Mouse (Mus musculus): ENCODE measurements around the gene Gm20830. TPM values are rescaled to one million over a fixed set of nuclear protein-coding genes. Genes with fewer than 3 reads are reported as not detected.

The Gm20830 gene
- not detected for polyA plus RNA-seq (2015; fragmentation: Illumina TruSeq; extraction: RNeasy Lipid Tissue Mini Kit (QIAGEN cat#74804); ENCODE audit: low read depth, low replicate concordance)

DNA sequence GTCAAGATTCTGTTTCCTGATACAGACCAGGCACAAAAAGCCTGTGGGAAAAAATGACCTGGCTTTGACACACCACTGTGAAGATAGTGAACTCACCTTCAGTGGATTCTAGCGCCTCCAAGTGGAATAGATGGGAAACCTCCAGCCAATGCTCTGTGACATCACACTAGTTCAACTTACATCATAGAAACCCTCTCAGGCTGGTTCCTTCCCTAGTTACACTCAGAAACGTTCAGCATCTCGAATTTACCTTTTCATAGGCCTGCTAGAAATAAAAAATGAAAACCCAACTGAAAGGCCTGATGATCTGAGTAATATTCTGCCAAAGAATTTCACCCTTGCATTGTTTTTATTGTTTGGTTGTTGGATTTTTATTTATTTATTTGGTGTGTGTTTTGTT lies at the start of gene Gm20830:
Gene Gm20830, minus strand, starts transcription at position 101 of the 400 bp plus-strand sequence.

Other genes with a start within 250 kb of the Gm20830 start
- not detected for gene Gm21719, start 235.4 kb downstream of the Gm20830 start, polyA plus RNA-seq (2015; fragmentation: Illumina TruSeq; extraction: RNeasy Lipid Tissue Mini Kit (QIAGEN cat#74804); ENCODE audit: low read depth, low replicate concordance)

Measured in brain, adult 10 weeks (tissue).